Mouse (Mus musculus) limb, embryonic 15.5 days (tissue): ENCODE results near the gene Fyn. TPM values are rescaled to one million over a fixed set of nuclear protein-coding genes. Genes with fewer than 3 reads are reported as not detected.

ENCODE experiments used
- ATAC-seq: fragments of 200-750 bp; cut with Nextera tagmentation; 2 replicates; pipeline ENCODE4 v1.8.0; 2017; ENCODE audit warnings: low read depth, moderate TSS enrichment; ENCODE audit not compliant: insufficient number of reproducible peaks, low FRiP score, low TSS enrichment
- H3K27ac ChIP-seq: fragments of 300-500 bp; sonication (generic); 2 replicates; pipeline ENCODE4 v1.5.1; 2015; ENCODE audit warnings: moderate library complexity, mild to moderate bottlenecking, inconsistent platforms
- H3K27me3 ChIP-seq: fragments of 300-500 bp; sonication (generic); 2 replicates; pipeline ENCODE4 v1.6.1; 2015; ENCODE audit warnings: inconsistent platforms
- H3K36me3 ChIP-seq: fragments of 300-500 bp; sonication (generic); 2 replicates; pipeline ENCODE4 v1.6.1; 2015; ENCODE audit warnings: inconsistent platforms
- H3K4me1 ChIP-seq: fragments of 300-500 bp; sonication (generic); 2 replicates; pipeline ENCODE4 v1.6.1; 2015; ENCODE audit warnings: inconsistent platforms
- H3K4me2 ChIP-seq: fragments of 300-500 bp; sonication (generic); 2 replicates; pipeline ENCODE4 v1.6.1; 2015; ENCODE audit warnings: mild to moderate bottlenecking, inconsistent platforms
- H3K4me3 ChIP-seq: fragments of 300-500 bp; sonication (generic); 2 replicates; pipeline ENCODE4 v1.5.1; 2015; ENCODE audit warnings: mild to moderate bottlenecking, inconsistent platforms
- H3K9ac ChIP-seq: fragments of 300-500 bp; sonication (generic); 2 replicates; pipeline ENCODE4 v1.6.1; 2015; ENCODE audit warnings: inconsistent platforms
- H3K9me3 ChIP-seq: fragments of 300-500 bp; sonication (generic); 2 replicates; pipeline ENCODE4 v1.6.1; 2016; ENCODE audit warnings: inconsistent platforms
- WGBS: fragments of 180-500 bp; shearing (Covaris S2); methylation state at CpG from one replicate; pipeline ENCODE4 v1.1.7; 2015; 5-methylcytosine and 5-hydroxymethylcytosine counted together
- polyA plus RNA-seq: library from polyadenylated mRNA; unstranded; fragments of >200 nt; fragmentation: Nextera tagmentation; extraction: Ambion mirVana; gene quantifications from 2 replicates; pipeline ENCODE4 v1.2.1, GENCODE M21; 2015

Fyn gene
- polyA plus RNA-seq, 1 experiment from 2014 or later = 38.6 TPM

- H3K4me2 ChIP-seq = no peak overlapping the region
- no peak overlapping the region for H3K4me3 ChIP-seq
- H3K27ac ChIP-seq = no peak overlapping the region; the same call in 1 of the 2 replicates
- H3K9ac ChIP-seq = no peak overlapping the region
- H3K9me3 ChIP-seq = no peaks in the 10 kb centered on the region
- H3K36me3 ChIP-seq = no peaks in the 10 kb centered on the region
- 40% methylated on average over 11 of the region's 11 CpGs for WGBS
- peak; percentile 63 for ATAC-seq
- peaks cover 33% of the 10 kb centered on the region for H3K4me1 ChIP-seq
- H3K27me3 ChIP-seq = no peaks in the 10 kb centered on the region
These were observed 118.1 kb downstream of the Fyn start for GRCm38 (mm10) chr10:39486501-39487450.

GRCm38 (mm10) chr10:39487740-39488415 lies 119.2 kb downstream of the Fyn start:
- Histone ChIP-seq H3K9me3 (no peaks in the 10 kb centered on the region), H3K27ac (no peak overlapping the region), H3K4me3 (no peak overlapping the region), H3K9ac (no peak overlapping the region), H3K4me1 (peaks cover 33% of the 10 kb centered on the region), H3K4me2 (no peak overlapping the region), H3K36me3 (no peaks in the 10 kb centered on the region), H3K27me3 (no peaks in the 10 kb centered on the region)
- 83% methylated on average over 14 of the region's 14 CpGs for WGBS
- ATAC-seq = no peak

GRCm38 (mm10) chr10:39488542-39488941 lies 119.9 kb downstream of the Fyn start:
- peaks cover 33% of the 10 kb centered on the region for H3K4me1 ChIP-seq
- H3K27me3 ChIP-seq = no peaks in the 10 kb centered on the region
- H3K9me3 ChIP-seq = no peaks in the 10 kb centered on the region
- H3K4me2 ChIP-seq = no peak overlapping the region
- WGBS = 61% methylated on average over 3 of the region's 3 CpGs
- no peak overlapping the region for H3K27ac ChIP-seq
- no peak overlapping the region for H3K9ac ChIP-seq
- H3K36me3 ChIP-seq = no peaks in the 10 kb centered on the region
- no peak for ATAC-seq
- no peak overlapping the region for H3K4me3 ChIP-seq

GRCm38 (mm10) chr10:39488956-39489355 lies 120.3 kb downstream of the Fyn start:
- ATAC-seq = no peak
- Histone ChIP-seq H3K27ac (no peak overlapping the region), H3K9ac (no peak overlapping the region), H3K4me3 (no peak overlapping the region), H3K4me2 (no peak overlapping the region), H3K9me3 (no peaks in the 10 kb centered on the region), H3K36me3 (no peaks in the 10 kb centered on the region), H3K27me3 (no peaks in the 10 kb centered on the region), H3K4me1 (peaks cover 33% of the 10 kb centered on the region)
- WGBS = 66% methylated on average over 3 of the region's 3 CpGs

- Histone ChIP-seq H3K4me3 (no peak overlapping the region), H3K9ac (no peak overlapping the region), H3K36me3 (no peaks in the 10 kb centered on the region), H3K4me1 (peaks cover 22% of the 10 kb centered on the region), H3K27ac (no peak overlapping the region), H3K4me2 (no peak overlapping the region), H3K27me3 (no peaks in the 10 kb centered on the region), H3K9me3 (no peaks in the 10 kb centered on the region)
- ATAC-seq = no peak
- WGBS = 66% methylated on average over 9 of the region's 9 CpGs
These were observed 121.9 kb downstream of the Fyn start for GRCm38 (mm10) chr10:39490349-39491121.

- H3K4me3 ChIP-seq = no peak overlapping the region
- peaks cover 9% of the 10 kb centered on the region for H3K4me1 ChIP-seq
- H3K4me2 ChIP-seq = no peak overlapping the region
- ATAC-seq = no peak
- no peaks in the 10 kb centered on the region for H3K9me3 ChIP-seq
- H3K9ac ChIP-seq = no peak overlapping the region
- H3K27ac ChIP-seq = no peak overlapping the region
- 88% methylated on average over 6 of the region's 6 CpGs for WGBS
- H3K27me3 ChIP-seq = no peaks in the 10 kb centered on the region
- no peaks in the 10 kb centered on the region for H3K36me3 ChIP-seq
These were observed 123.5 kb downstream of the Fyn start for GRCm38 (mm10) chr10:39492146-39492545.

GRCm38 (mm10) chr10:39493007-39493406 lies 124.4 kb downstream of the Fyn start:
- H3K27me3 ChIP-seq = no peaks in the 10 kb centered on the region

GRCm38 (mm10) chr10:39498641-39499040 lies 130.0 kb downstream of the Fyn start:
- Histone ChIP-seq H3K27me3 (no peaks in the 10 kb centered on the region), H3K27ac (no peak overlapping the region), H3K9me3 (no peaks in the 10 kb centered on the region), H3K4me3 (no peak overlapping the region), H3K4me1 (peaks cover 24% of the 10 kb centered on the region), H3K9ac (no peak overlapping the region), H3K36me3 (no peaks in the 10 kb centered on the region), H3K4me2 (no peak overlapping the region)
- ATAC-seq = no peak
- WGBS = 44% methylated on average over 7 of the region's 7 CpGs

More at GRCm38 (mm10) chr10:39493007-39493406, 124.4 kb downstream of the Fyn start:
- Histone ChIP-seq H3K27ac (no peak overlapping the region), H3K36me3 (no peaks in the 10 kb centered on the region), H3K4me2 (no peak overlapping the region), H3K9me3 (no peaks in the 10 kb centered on the region), H3K9ac (no peak overlapping the region), H3K4me3 (no peak overlapping the region), H3K4me1 (peaks cover 4% of the 10 kb centered on the region)
- no peak for ATAC-seq
- 91% methylated on average over 3 of the region's 3 CpGs for WGBS

- H3K4me2 ChIP-seq = no peak overlapping the region
- H3K27me3 ChIP-seq = no peaks in the 10 kb centered on the region
- 61% methylated on average over 10 of the region's 10 CpGs for WGBS
- no peaks in the 10 kb centered on the region for H3K9me3 ChIP-seq
- ATAC-seq = no peak
- no peak overlapping the region for H3K27ac ChIP-seq
- H3K4me3 ChIP-seq = no peak overlapping the region
- H3K9ac ChIP-seq = no peak overlapping the region
- H3K36me3 ChIP-seq = no peaks in the 10 kb centered on the region
- peaks cover 40% of the 10 kb centered on the region for H3K4me1 ChIP-seq
These were observed 132.9 kb downstream of the Fyn start for GRCm38 (mm10) chr10:39501571-39501970.

GRCm38 (mm10) chr10:39501977-39502706 lies 133.5 kb downstream of the Fyn start:
- peaks cover 46% of the 10 kb centered on the region for H3K4me1 ChIP-seq
- 0 out of 2 replicates have a peak overlapping the region, but pooled peaks have one; percentile 18 for H3K27ac ChIP-seq
- H3K9me3 ChIP-seq = no peaks in the 10 kb centered on the region
- H3K9ac ChIP-seq = no peak overlapping the region
- H3K4me3 ChIP-seq = no peak overlapping the region
- no peak for ATAC-seq
- no peak overlapping the region for H3K4me2 ChIP-seq
- H3K36me3 ChIP-seq = no peaks in the 10 kb centered on the region
- 58% methylated on average over 13 of the region's 13 CpGs for WGBS
- no peaks in the 10 kb centered on the region for H3K27me3 ChIP-seq

- 70% methylated on average over 5 of the region's 5 CpGs for WGBS
- H3K4me1 ChIP-seq = peaks cover 50% of the 10 kb centered on the region
These were observed 134.7 kb downstream of the Fyn start for GRCm38 (mm10) chr10:39503331-39503730.

More at GRCm38 (mm10) chr10:39503331-39503730, 134.7 kb downstream of the Fyn start:
- Histone ChIP-seq H3K9me3 (no peaks in the 10 kb centered on the region), H3K4me2 (no peak overlapping the region), H3K9ac (no peak overlapping the region), H3K27ac (no peak overlapping the region), H3K4me3 (no peak overlapping the region), H3K36me3 (no peaks in the 10 kb centered on the region), H3K27me3 (no peaks in the 10 kb centered on the region)
- ATAC-seq = no peak
